In the genomic region with DNA sequence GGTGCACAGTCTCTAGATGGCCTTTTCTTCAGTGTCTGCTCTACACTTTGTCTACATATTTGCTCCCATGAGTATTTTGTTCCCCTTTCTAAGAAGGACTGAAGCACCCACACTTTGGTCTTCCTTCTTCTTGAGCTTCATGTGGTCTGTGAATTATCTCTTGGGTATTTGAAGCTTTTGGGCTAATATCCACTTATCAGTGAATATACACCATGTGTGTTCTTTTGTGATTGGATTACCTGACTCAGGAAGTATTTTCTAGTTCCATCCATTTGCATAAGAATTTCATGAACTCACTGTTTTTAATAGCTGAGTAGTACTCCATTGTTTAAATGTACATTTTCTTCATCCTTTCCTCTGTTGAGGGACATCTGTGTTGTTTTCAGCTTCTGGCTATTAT, we compare ENCODE assay signal across 2 mouse cellular contexts. TPM values are rescaled to one million over a fixed set of nuclear protein-coding genes. Genes with fewer than 3 reads are reported as not detected.
"Had no signal": no experiment of that assay in that cellular context is flagged by ENCODE, and none has a peak within 500 bp of the region (broad histone marks: within the 10 kb centered on the region; RNA-seq: fewer than 3 reads in every experiment).

No protein-coding gene starts in this region.

RNA-seq across cellular contexts. Expression of a gene that starts 32.5 kb away (rescaled TPM):
- total RNA-seq: gastrocnemius, postnatal 36 days had no signal
- polyA plus RNA-seq: heart, adult 2 months had no signal
